Mouse (Mus musculus): ENCODE results near the gene Susd6. TPM values are rescaled to one million over a fixed set of nuclear protein-coding genes. Genes with fewer than 3 reads are reported as not detected.

Susd6 gene
- 22.4 and 22.7 TPM in 2 replicates for polyA plus RNA-seq (2016; fragmentation: Nextera tagmentation; extraction: Ambion mirVana)

GRCm38 (mm10) chr12:80789849-80790694, at the start of gene Susd6:
Susd6 (plus strand) TSS chr12:80790510.
- Histone ChIP-seq H3K9ac (peak within 1 kb of the TSS; percentile 99), H3K4me3 (peak within 1 kb of the TSS; percentile 98), H3K36me3 (no peaks in the 10 kb centered on the region), H3K4me1 (replicated peaks) (peaks cover 32% of the 10 kb centered on the region), H3K9me3 (replicated peaks) (no peaks in the 10 kb centered on the region), H3K27me3 (replicated peaks) (no peaks in the 10 kb centered on the region), H3K27ac (ENCODE audit: poor library complexity, severe bottlenecking) (peak within 1 kb of the TSS; percentile 96), H3K4me2 (peak within 1 kb of the TSS; percentile 91)
- ATAC-seq (ENCODE audit: insufficient number of reproducible peaks, low FRiP score), result peak; percentile 98
- WGBS, result 3% methylated on average over 53 of the region's 56 CpGs

- no peak for ATAC-seq (ENCODE audit: insufficient number of reproducible peaks, low FRiP score)
- peaks cover 48% of the 10 kb centered on the region for H3K27me3 ChIP-seq (replicated peaks)
These were observed 45.7 kb upstream of the Susd6 start for GRCm38 (mm10) chr12:80744614-80745013.

GRCm38 (mm10) chr12:80746031-80746813, 44.1 kb upstream of the Susd6 start:
- Histone ChIP-seq H3K36me3 (no peaks in the 10 kb centered on the region), H3K4me1 (replicated peaks) (peaks cover 11% of the 10 kb centered on the region), H3K4me3 (no peak overlapping the region), H3K4me2 (no peak overlapping the region), H3K27me3 (replicated peaks) (peaks cover 51% of the 10 kb centered on the region), H3K27ac (ENCODE audit: poor library complexity, severe bottlenecking) (no peak overlapping the region), H3K9ac (no peak overlapping the region), H3K9me3 (replicated peaks) (no peaks in the 10 kb centered on the region)
- 44% methylated on average over 8 of the region's 8 CpGs for WGBS
- ATAC-seq (ENCODE audit: insufficient number of reproducible peaks, low FRiP score), result no peak

More at GRCm38 (mm10) chr12:80744614-80745013, 45.7 kb upstream of the Susd6 start:
- no peaks in the 10 kb centered on the region for H3K36me3 ChIP-seq
- no peak overlapping the region for H3K27ac ChIP-seq (ENCODE audit: poor library complexity, severe bottlenecking)
- H3K9me3 ChIP-seq (replicated peaks), result no peaks in the 10 kb centered on the region
- peaks cover 11% of the 10 kb centered on the region for H3K4me1 ChIP-seq (replicated peaks)
- H3K4me2 ChIP-seq, result no peak overlapping the region
- no peak overlapping the region for H3K4me3 ChIP-seq
- 76% methylated on average over 1 of the region's 1 CpGs for WGBS
- no peak overlapping the region for H3K9ac ChIP-seq

- Histone ChIP-seq H3K9ac (no peak overlapping the region), H3K36me3 (no peaks in the 10 kb centered on the region), H3K9me3 (replicated peaks) (no peaks in the 10 kb centered on the region), H3K4me1 (replicated peaks) (peaks cover 2% of the 10 kb centered on the region; the same call in 1 of the 2 replicates), H3K27me3 (replicated peaks) (peaks cover 70% of the 10 kb centered on the region), H3K27ac (ENCODE audit: poor library complexity, severe bottlenecking) (no peak overlapping the region), H3K4me3 (no peak overlapping the region), H3K4me2 (no peak overlapping the region)
- WGBS, result 81% methylated on average over 6 of the region's 6 CpGs
- ATAC-seq (ENCODE audit: insufficient number of reproducible peaks, low FRiP score), result no peak
These were observed 38.8 kb upstream of the Susd6 start for GRCm38 (mm10) chr12:80751556-80751955.

GRCm38 (mm10) chr12:80757751-80758558, 32.4 kb upstream of the Susd6 start:
- WGBS, result 2% methylated on average over 106 of the region's 122 CpGs
- no peaks in the 10 kb centered on the region for H3K9me3 ChIP-seq (replicated peaks)
- peak overlapping the region; percentile 61 for H3K4me3 ChIP-seq
- H3K36me3 ChIP-seq, result no peaks in the 10 kb centered on the region
- peak; percentile 64 for ATAC-seq (ENCODE audit: insufficient number of reproducible peaks, low FRiP score)
- peak overlapping the region; percentile 50 for H3K9ac ChIP-seq
- H3K4me2 ChIP-seq, result peak overlapping the region; percentile 95
- H3K4me1 ChIP-seq (replicated peaks), result peaks cover 29% of the 10 kb centered on the region
- no peak overlapping the region for H3K27ac ChIP-seq (ENCODE audit: poor library complexity, severe bottlenecking)
- peaks cover 85% of the 10 kb centered on the region for H3K27me3 ChIP-seq (replicated peaks)

GRCm38 (mm10) chr12:80758559-80759386, 31.5 kb upstream of the Susd6 start:
- Histone ChIP-seq H3K36me3 (no peaks in the 10 kb centered on the region), H3K4me3 (peak overlapping the region; percentile 61), H3K4me2 (peak overlapping the region; percentile 95), H3K4me1 (replicated peaks) (peaks cover 29% of the 10 kb centered on the region), H3K27ac (ENCODE audit: poor library complexity, severe bottlenecking) (no peak overlapping the region), H3K9me3 (replicated peaks) (no peaks in the 10 kb centered on the region), H3K27me3 (replicated peaks) (peaks cover 91% of the 10 kb centered on the region), H3K9ac (peak overlapping the region; percentile 50)
- ATAC-seq (ENCODE audit: insufficient number of reproducible peaks, low FRiP score), result no peak
- 1% methylated on average over 91 of the region's 92 CpGs for WGBS

GRCm38 (mm10) chr12:80759387-80759712, 31.0 kb upstream of the Susd6 start:
- Histone ChIP-seq H3K27ac (ENCODE audit: poor library complexity, severe bottlenecking) (no peak overlapping the region), H3K27me3 (replicated peaks) (peaks cover 85% of the 10 kb centered on the region), H3K4me2 (peak overlapping the region; percentile 95), H3K9ac (peak overlapping the region; percentile 48), H3K9me3 (replicated peaks) (no peaks in the 10 kb centered on the region), H3K36me3 (no peaks in the 10 kb centered on the region), H3K4me3 (peak overlapping the region; percentile 61), H3K4me1 (replicated peaks) (peaks cover 29% of the 10 kb centered on the region)
- no peak for ATAC-seq (ENCODE audit: insufficient number of reproducible peaks, low FRiP score)
- 3% methylated on average over 13 of the region's 13 CpGs for whole genome bisulfite sequencing

- ATAC-seq (ENCODE audit: insufficient number of reproducible peaks, low FRiP score), result no peak
- Histone ChIP-seq H3K9me3 (replicated peaks) (no peaks in the 10 kb centered on the region), H3K4me2 (peak overlapping the region; percentile 95), H3K27me3 (replicated peaks) (peaks cover 82% of the 10 kb centered on the region), H3K36me3 (no peaks in the 10 kb centered on the region), H3K27ac (ENCODE audit: poor library complexity, severe bottlenecking) (no peak overlapping the region), H3K9ac (peak overlapping the region; percentile 60), H3K4me3 (peak overlapping the region; percentile 49), H3K4me1 (replicated peaks) (peaks cover 29% of the 10 kb centered on the region)
- 3% methylated on average over 22 of the region's 22 CpGs for WGBS
These were observed 30.5 kb upstream of the Susd6 start for GRCm38 (mm10) chr12:80759713-80760395.

- peaks cover 29% of the 10 kb centered on the region for H3K4me1 ChIP-seq (replicated peaks)
- peak within 1 kb of the TSS; percentile 95 for H3K4me2 ChIP-seq
- peak within 1 kb of the TSS; percentile 49 for H3K4me3 ChIP-seq
- 0% methylated on average over 24 of the region's 24 CpGs for WGBS
- peak within 1 kb of the TSS; percentile 60 for H3K9ac ChIP-seq
- no peaks in the 10 kb centered on the region for H3K36me3 ChIP-seq
- H3K27me3 ChIP-seq (replicated peaks), result peaks cover 76% of the 10 kb centered on the region
- ATAC-seq (ENCODE audit: insufficient number of reproducible peaks, low FRiP score), result no peak
- no peaks in the 10 kb centered on the region for H3K9me3 ChIP-seq (replicated peaks)
- H3K27ac ChIP-seq (ENCODE audit: poor library complexity, severe bottlenecking), result no peak within 1 kb of the TSS
These were observed 29.9 kb upstream of the Susd6 start, which contains the start of gene Ccdc177 for GRCm38 (mm10) chr12:80760396-80760801. Ccdc177 (minus strand) TSS chr12:80760687.

GRCm38 (mm10) chr12:80762982-80763381, 27.3 kb upstream of the Susd6 start:
- Histone ChIP-seq H3K27ac (ENCODE audit: poor library complexity, severe bottlenecking) (no peak overlapping the region), H3K9me3 (replicated peaks) (no peaks in the 10 kb centered on the region), H3K36me3 (no peaks in the 10 kb centered on the region), H3K27me3 (replicated peaks) (peaks cover 58% of the 10 kb centered on the region), H3K4me1 (replicated peaks) (peaks cover 20% of the 10 kb centered on the region), H3K4me2 (no peak overlapping the region), H3K4me3 (no peak overlapping the region), H3K9ac (no peak overlapping the region)
- ATAC-seq (ENCODE audit: insufficient number of reproducible peaks, low FRiP score), result no peak
- WGBS, result 80% methylated on average over 5 of the region's 5 CpGs
